Mouse (Mus musculus) hindbrain, postnatal 0 days (tissue): ENCODE measurements around the gene Tfcp2. TPM values are rescaled to one million over a fixed set of nuclear protein-coding genes. Genes with fewer than 3 reads are reported as not detected.
A peak's percentile ranks its signal among the peaks of the same experiment; 100 is the strongest.

ENCODE experiments used
- ATAC-seq: fragments of 200-750 bp; cut with Nextera tagmentation; 2 replicates; pipeline ENCODE4 v1.8.0; 2017; ENCODE audit warnings: mild to moderate bottlenecking, moderate TSS enrichment, moderate library complexity
- DNase-seq: peaks from one replicate; pipeline ENCODE4 v3.0.0-alpha.2; 2015; ENCODE audit warnings: low spot score
- H3K27ac ChIP-seq: fragments of 300-500 bp; sonication (generic); 2 replicates; pipeline ENCODE4 v1.5.1; 2014; ENCODE audit warnings: mild to moderate bottlenecking
- H3K27me3 ChIP-seq: fragments of 300-500 bp; sonication (generic); 2 replicates; pipeline ENCODE4 v1.6.1; 2014; ENCODE audit warnings: low read length, mixed read lengths; ENCODE audit not compliant: insufficient read depth
- H3K36me3 ChIP-seq: fragments of 300-500 bp; sonication (generic); 2 replicates; pipeline ENCODE4 v1.6.1; 2014; ENCODE audit warnings: low read length, mixed read lengths; ENCODE audit not compliant: insufficient read depth
- H3K4me1 ChIP-seq: fragments of 300-500 bp; sonication (generic); 2 replicates; pipeline ENCODE4 v1.6.1; 2014; ENCODE audit warnings: antibody characterized with exemption, low read length, mixed read lengths; ENCODE audit not compliant: insufficient read depth
- H3K4me2 ChIP-seq: fragments of 300-500 bp; sonication (generic); 2 replicates; pipeline ENCODE4 v1.6.1; 2014; ENCODE audit warnings: low read depth, mild to moderate bottlenecking, low read length, moderate library complexity, mixed read lengths
- H3K4me3 ChIP-seq: fragments of 300-500 bp; sonication (generic); 2 replicates; pipeline ENCODE4 v1.5.1; 2014; ENCODE audit warnings: low read length
- H3K9ac ChIP-seq: fragments of 300-500 bp; sonication (generic); replicated peaks from 2 replicates; pipeline ENCODE4 v1.6.1; 2014; ENCODE audit warnings: mild to moderate bottlenecking, low read length, moderate library complexity, mixed read lengths
- H3K9me3 ChIP-seq: fragments of 300-500 bp; sonication (generic); 2 replicates; pipeline ENCODE4 v1.6.1; 2016; ENCODE audit warnings: low read length, mixed read lengths
- CTCF ChIP-seq: IDR thresholded peaks from 2 replicates; pipeline ENCODE4 v1.5.1; 2016; ENCODE audit warnings: antibody characterized with exemption, control low read depth, low read depth
- WGBS: fragments of 180-500 bp; shearing (Covaris S2); extraction: QIAGEN DNeasy Blood & Tissue Kit; methylation state at CpG from one replicate; pipeline ENCODE4 v1.1.7; 2014; 5-methylcytosine and 5-hydroxymethylcytosine counted together
- polyA plus RNA-seq: library from polyadenylated mRNA; unstranded; fragments of >200 nt; fragmentation: Nextera tagmentation; extraction: Ambion mirVana; gene quantifications from 2 replicates; pipeline ENCODE4 v1.2.1, GENCODE M21; 2015
- total RNA-seq: library from RNA; depleted of rRNA; stranded (reverse); fragments of >200 nt; gene quantifications from 2 replicates; pipeline ENCODE4 v1.2.3, GENCODE M21; 2014

Tfcp2 gene
- total and polyA plus RNA-seq, 2 experiments from 2014 or later = 27.1 to 34.9 TPM

- peak overlapping the region; percentile 98 for H3K9ac ChIP-seq
- no peaks in the 10 kb centered on the region for H3K27me3 ChIP-seq
- no peaks in the 10 kb centered on the region for H3K9me3 ChIP-seq
- no peak for DNase-seq
- TF ChIP-seq CTCF = no peak
- ATAC-seq = no peak
- 27% methylated on average over 9 of the region's 9 CpGs for WGBS
- peak overlapping the region; percentile 88; the same call in 1 of the 2 replicates for H3K27ac ChIP-seq
- H3K4me3 ChIP-seq = peak overlapping the region; percentile 79
- H3K4me2 ChIP-seq = peak overlapping the region; percentile 83
- H3K36me3 ChIP-seq = no peaks in the 10 kb centered on the region
- H3K4me1 ChIP-seq = peaks cover 10% of the 10 kb centered on the region; the same call in 1 of the 2 replicates
Measured at GRCm38 (mm10) chr15:100598287-100598882, 46.6 kb upstream of the Tfcp2 start.

DNA sequence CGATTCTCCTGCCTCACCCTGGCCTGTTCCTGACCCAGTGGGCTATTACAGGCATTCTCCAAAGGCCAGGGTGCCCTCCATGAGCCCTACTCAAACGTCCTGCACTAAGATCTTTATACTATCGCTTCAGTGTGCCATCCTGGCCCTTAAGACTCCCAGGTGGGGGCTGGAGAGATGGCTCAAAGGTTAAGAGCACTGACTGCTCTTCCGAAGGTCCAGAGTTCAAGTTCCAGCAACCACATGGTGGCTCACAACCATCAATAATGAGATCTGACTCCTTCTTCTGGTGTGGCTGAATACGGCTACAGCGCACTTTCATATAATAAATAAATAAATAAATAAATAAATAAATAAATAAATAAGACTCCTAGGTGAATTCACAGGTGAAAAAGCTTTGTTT is 41.0 kb upstream of the Tfcp2 start:
- Histone ChIP-seq H3K4me3 (no peak overlapping the region), H3K9me3 (no peaks in the 10 kb centered on the region), H3K9ac (no peak overlapping the region), H3K27ac (no peak overlapping the region), H3K4me1 (no peaks in the 10 kb centered on the region), H3K36me3 (peaks cover 6% of the 10 kb centered on the region), H3K27me3 (no peaks in the 10 kb centered on the region), H3K4me2 (no peak overlapping the region)
- WGBS = 89% methylated on average over 6 of the region's 6 CpGs
- DNase-seq = no peak
- no peak for ATAC-seq
- TF ChIP-seq CTCF = no peak

DNA sequence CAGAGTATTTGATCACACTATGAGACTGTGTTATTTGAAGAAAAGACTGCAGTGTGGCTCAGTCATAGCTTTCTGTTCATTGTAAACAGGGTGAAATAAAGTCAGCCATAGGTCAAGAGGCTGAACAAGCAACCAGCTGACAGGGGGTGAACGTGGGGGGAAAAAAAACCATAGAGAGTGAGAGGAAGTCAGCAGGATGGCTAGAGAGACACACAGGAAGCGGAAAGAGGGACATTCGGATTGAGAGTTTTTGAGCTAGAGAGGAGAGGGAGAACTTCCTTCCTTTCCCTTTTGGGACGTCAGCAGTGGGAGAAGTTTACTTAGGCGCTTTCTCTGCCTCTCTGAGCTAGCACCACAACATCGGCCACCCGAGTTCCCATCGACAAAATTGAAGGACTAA is 38.6 kb upstream of the Tfcp2 start:
- H3K4me1 ChIP-seq = no peaks in the 10 kb centered on the region
- no peak for DNase-seq
- H3K9me3 ChIP-seq = no peaks in the 10 kb centered on the region
- peaks cover 29% of the 10 kb centered on the region for H3K36me3 ChIP-seq
- no peaks in the 10 kb centered on the region for H3K27me3 ChIP-seq
- H3K4me3 ChIP-seq = no peak overlapping the region
- no peak overlapping the region for H3K9ac ChIP-seq
- no peak for ATAC-seq
- 78% methylated on average over 8 of the region's 8 CpGs for WGBS
- no peak for TF ChIP-seq CTCF
- H3K27ac ChIP-seq = no peak overlapping the region
- H3K4me2 ChIP-seq = no peak overlapping the region

GRCm38 (mm10) chr15:100588297-100588696 is 36.5 kb upstream of the Tfcp2 start:
- DNase-seq = no peak
- Histone ChIP-seq H3K36me3 (peaks cover 32% of the 10 kb centered on the region), H3K27ac (no peak overlapping the region), H3K4me1 (no peaks in the 10 kb centered on the region), H3K9me3 (no peaks in the 10 kb centered on the region), H3K4me3 (no peak overlapping the region), H3K9ac (no peak overlapping the region), H3K27me3 (no peaks in the 10 kb centered on the region), H3K4me2 (no peak overlapping the region)
- 75% methylated on average over 6 of the region's 6 CpGs for WGBS
- no peak for TF ChIP-seq CTCF
- ATAC-seq = no peak

DNA sequence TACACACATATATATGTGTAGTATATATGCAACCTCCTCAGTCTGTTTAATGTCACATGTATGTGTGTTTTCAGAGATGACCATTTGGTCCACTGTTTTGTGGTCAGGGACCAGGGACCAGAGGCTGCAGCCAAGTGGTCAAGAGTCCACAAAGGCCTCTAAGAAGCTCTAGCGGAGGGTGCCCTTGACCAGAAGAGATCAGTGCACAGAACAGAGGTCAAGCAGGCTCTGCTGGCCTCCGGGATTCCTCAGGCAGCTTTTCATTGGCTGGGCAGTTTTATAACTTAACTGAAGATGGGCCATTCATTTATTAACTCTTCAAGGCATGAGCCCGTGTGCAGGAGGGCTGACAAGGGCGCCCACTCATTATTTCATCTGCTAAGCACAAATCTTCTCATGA is 35.4 kb upstream of the Tfcp2 start:
- H3K36me3 ChIP-seq = peaks cover 37% of the 10 kb centered on the region
- TF ChIP-seq CTCF = no peak
- H3K9me3 ChIP-seq = no peaks in the 10 kb centered on the region
- H3K4me3 ChIP-seq = no peak overlapping the region
- H3K4me1 ChIP-seq = no peaks in the 10 kb centered on the region
- H3K27ac ChIP-seq = no peak overlapping the region
- no peaks in the 10 kb centered on the region for H3K27me3 ChIP-seq
- 75% methylated on average over 4 of the region's 4 CpGs for WGBS
- no peak overlapping the region for H3K4me2 ChIP-seq
- H3K9ac ChIP-seq = no peak overlapping the region
- DNase-seq (no peak), ATAC-seq (no peak)

DNA sequence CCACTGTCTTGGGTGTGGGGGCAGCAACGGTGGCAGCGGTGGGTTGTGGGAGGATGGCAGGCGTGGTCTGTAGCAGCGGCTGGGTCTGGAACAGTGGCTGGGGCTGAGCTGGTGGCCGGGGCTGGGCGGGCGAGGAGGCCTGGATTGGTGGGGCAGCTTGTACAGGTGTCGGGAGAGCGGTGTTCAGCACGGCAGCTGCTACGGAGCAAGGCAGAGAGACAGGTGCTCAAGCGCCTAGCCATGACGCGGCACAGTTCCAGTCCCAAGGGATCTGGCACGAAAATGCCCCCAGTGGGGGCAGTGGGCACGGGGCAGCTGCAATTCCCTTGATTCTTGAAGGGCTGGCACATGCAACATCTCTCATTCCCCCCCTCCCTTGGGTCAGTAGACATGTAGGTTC is 34.1 kb upstream of the Tfcp2 start:
- Histone ChIP-seq H3K4me2 (no peak overlapping the region), H3K4me3 (no peak overlapping the region), H3K9me3 (no peaks in the 10 kb centered on the region), H3K27me3 (no peaks in the 10 kb centered on the region), H3K4me1 (no peaks in the 10 kb centered on the region), H3K36me3 (peaks cover 37% of the 10 kb centered on the region), H3K27ac (no peak overlapping the region), H3K9ac (no peak overlapping the region)
- DNase-seq (no peak), ATAC-seq (no peak)
- no peak for TF ChIP-seq CTCF
- WGBS = 93% methylated on average over 16 of the region's 16 CpGs

DNA sequence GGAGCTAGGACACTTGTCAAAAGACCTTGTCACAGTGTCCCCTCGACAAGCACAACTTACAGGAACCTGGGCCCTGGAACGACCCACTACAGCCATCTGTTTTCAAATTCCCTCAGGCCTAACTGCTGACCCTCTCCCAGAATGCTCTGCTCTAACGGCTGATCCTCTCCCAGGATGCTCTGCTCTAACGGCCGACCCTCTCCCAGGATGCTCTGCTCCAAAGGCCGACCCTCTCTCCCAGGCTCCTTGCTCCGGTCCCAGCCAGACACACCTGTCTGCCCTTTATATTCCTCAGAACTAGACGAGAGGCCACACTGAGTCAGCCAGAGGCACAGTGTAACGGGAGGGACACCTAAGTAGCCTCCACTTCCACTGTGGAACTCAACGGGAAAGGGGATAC is 28.3 kb upstream of the Tfcp2 start:
- H3K36me3 ChIP-seq = peaks cover 19% of the 10 kb centered on the region; the same call in 1 of the 2 replicates
- 93% methylated on average over 10 of the region's 10 CpGs for WGBS
- no peaks in the 10 kb centered on the region for H3K27me3 ChIP-seq
- no peak for TF ChIP-seq CTCF
- no peak overlapping the region for H3K4me2 ChIP-seq
- 0 out of 2 replicates have a peak, but pooled peaks cover under 1% of the 10 kb centered on the region for H3K4me1 ChIP-seq
- no peak overlapping the region for H3K4me3 ChIP-seq
- H3K9me3 ChIP-seq = no peaks in the 10 kb centered on the region
- no peak overlapping the region for H3K9ac ChIP-seq
- DNase-seq (no peak), ATAC-seq (no peak)
- H3K27ac ChIP-seq = no peak overlapping the region
